Mouse (Mus musculus) heart, postnatal 0 days (tissue): ENCODE measurements at regions not wholly inside any gene's neighbourhood (a gene's known extent, or its start where the extent isn't known, plus 50 kb on each side); places are given as distances from the start of the nearest gene placed in this dataset.

ENCODE experiments used
- CTCF ChIP-seq: IDR thresholded peaks from 2 replicates; pipeline ENCODE4 v1.5.1; 2016; ENCODE audit warnings: antibody characterized with exemption, control low read depth, low read depth
- EP300 ChIP-seq: IDR thresholded peaks from 2 replicates; pipeline ENCODE4 v1.6.1; 2016; ENCODE audit warnings: antibody characterized with exemption, low read depth

- TF ChIP-seq CTCF = no peak
- TF ChIP-seq EP300 = no peak
Measured at GRCm38 (mm10) chr2:51871571-51871970, 63.4 kb downstream of the Rbm43 start.
